Mouse (Mus musculus) hematopoietic stem cell, adult 5-6 weeks (primary cell): ENCODE results near the gene Cnksr3. TPM values are rescaled to one million over a fixed set of nuclear protein-coding genes. Genes with fewer than 3 reads are reported as not detected.
A peak's percentile ranks its signal among the peaks of the same experiment; 100 is the strongest.

Experiments used
- ATAC-seq, 2 experiments: fragments of 125-278 bp in 1 of 2; replicated peaks in 1 of 2; 2 replicates each; pipeline ENCODE4 v1.8.0; 2016 to 2017; ENCODE audit warnings: inconsistent platforms in 2 of 2, mild to moderate bottlenecking in 2 of 2, moderate number of reproducible peaks in 2 of 2, low read depth in 1 of 2, moderate TSS enrichment in 1 of 2; ENCODE audit not compliant: low FRiP score in 2 of 2, poor library complexity in 2 of 2, severe bottlenecking in 2 of 2, insufficient read depth in 1 of 2, low TSS enrichment in 1 of 2
- total RNA-seq: library from RNA; stranded (forward); fragments of 172-1452, 232-1000 nt; gene quantifications from 2 replicates; pipeline ENCODE4 v1.2.3, GENCODE M21; 2017

The Cnksr3 gene
- total RNA-seq, 1 experiment from 2014 or later = 17.8 TPM

DNA sequence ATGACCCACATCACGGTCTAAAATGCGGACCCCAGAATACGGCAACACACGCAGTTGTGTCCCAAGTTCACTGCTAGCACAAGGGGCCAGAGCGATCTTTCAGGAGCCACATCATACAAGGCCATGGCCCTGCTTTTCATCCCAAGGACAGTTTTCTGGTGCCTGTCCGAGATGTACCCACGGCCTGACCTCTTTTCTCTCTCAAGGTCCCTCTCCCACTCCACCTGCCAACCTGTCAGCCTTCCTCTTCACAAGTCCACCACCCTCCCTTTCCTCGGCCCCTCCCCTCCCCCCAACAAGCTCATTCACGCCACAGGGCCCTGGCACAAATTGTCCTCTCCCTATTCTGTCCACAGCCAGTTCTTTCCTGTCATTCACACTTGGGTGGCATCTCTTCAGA is 9.5 kb downstream of the Cnksr3 start:
- no peak for ATAC-seq

DNA sequence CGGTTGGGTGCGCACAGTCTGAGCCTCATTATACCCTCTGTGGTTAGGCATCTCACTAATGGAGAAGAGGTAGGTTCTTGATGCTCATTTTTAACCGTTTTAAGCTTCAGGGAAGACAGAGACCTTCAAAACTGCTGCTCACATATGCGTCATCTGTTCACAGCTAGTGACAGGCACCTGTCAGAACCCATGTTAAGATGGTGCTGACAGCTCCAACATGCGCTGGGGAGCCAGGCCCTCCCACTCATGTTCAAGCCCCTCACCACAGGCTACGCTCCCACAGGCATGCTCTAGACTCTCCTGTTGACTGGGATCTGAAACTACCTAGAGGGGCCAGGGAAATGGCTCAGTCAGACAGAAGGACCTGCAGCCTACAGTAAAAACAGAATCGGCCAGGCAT is 11.4 kb downstream of the Cnksr3 start:
- ATAC-seq = no peak

DNA sequence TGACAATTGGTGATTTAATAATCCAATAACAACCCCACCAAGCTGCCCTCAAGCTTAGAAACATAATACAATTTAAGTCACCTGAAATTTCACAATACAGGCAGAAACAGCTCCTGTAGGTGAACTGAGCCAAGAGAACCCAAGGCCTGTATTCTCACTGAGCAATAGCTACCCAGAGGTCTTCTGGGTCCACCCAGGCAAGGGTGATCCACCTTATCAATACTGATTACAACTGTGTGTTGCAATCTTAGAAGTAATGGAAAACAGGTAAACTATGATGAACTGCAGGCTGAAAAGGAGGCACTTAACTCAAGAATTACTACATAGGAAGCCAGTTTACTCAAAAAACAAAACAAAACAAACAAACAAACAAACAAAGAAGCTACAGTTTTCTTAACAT is 13.8 kb downstream of the Cnksr3 start:
- ATAC-seq = no peak

DNA sequence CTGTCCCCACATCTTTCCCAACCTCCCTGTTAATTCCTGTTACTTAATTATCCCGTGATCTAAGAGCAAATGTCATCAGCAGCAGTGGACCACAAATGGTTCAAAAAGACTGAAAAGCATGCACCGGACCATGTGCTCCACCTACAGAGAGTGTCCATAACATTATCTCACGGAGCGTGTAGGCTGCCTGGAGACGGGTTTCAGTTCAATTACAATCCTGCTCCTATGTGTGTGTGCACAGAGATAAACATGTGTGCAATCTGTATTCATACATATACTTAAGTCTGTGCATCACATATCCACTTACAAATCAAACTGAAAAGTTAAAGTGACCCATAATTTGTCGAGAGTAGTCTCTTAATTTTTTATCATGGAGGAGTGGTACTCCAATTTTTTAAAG is 14.3 kb downstream of the Cnksr3 start:
- no peak for ATAC-seq

DNA sequence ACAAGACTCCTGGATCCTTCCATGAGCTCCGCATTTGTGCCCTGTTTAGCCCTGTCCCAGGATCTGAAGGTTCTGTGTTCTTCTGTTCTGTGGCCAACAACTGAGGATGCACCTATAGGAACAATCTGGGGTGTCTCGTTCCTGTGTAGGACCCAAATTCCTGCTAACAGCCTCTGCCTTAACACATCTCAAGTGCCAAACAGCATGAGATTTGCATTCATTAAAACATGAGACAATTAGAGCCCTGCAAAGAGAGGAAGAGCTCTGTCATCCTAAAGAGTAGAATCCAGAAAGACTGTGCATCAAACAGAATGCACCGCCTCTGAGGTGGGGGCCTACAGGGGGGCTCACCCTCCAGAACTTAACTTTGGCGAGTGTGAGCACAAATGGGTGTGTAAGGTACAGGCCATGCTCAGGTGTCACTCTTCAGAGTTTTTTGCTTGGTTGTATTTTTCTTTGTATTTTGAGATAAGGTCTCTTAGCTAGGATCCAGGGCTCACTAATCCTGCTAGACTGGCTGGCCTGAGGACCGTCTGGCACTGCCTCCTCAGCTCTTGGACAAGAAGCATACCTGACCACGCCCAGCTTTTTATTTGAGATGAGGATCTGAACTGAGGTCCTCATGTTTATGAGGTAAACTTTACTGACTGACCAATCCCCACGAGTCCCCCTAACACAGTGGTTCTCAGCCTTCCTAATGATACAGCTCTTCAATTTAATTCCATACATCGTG is 15.2 kb downstream of the Cnksr3 start:
- no peak for ATAC-seq

DNA sequence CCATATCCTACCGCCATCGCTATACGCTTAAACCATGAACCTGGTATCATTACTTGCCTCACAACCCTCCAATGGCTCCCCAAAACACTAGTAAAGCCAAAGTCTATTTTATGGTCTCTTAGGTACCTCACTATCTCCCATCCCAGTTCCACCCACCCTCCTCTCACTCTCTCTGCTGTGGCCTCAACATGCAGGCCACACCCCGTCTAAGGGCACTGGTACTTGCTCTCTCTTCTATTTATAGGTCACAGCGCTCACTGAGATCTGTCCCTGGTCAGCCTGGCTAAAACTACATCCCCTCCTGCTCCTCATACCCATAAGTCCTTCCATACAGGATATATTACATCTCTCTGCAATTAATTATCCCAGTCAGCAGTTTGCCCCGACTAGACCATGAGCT is 16.1 kb downstream of the Cnksr3 start:
- ATAC-seq = no peak

DNA sequence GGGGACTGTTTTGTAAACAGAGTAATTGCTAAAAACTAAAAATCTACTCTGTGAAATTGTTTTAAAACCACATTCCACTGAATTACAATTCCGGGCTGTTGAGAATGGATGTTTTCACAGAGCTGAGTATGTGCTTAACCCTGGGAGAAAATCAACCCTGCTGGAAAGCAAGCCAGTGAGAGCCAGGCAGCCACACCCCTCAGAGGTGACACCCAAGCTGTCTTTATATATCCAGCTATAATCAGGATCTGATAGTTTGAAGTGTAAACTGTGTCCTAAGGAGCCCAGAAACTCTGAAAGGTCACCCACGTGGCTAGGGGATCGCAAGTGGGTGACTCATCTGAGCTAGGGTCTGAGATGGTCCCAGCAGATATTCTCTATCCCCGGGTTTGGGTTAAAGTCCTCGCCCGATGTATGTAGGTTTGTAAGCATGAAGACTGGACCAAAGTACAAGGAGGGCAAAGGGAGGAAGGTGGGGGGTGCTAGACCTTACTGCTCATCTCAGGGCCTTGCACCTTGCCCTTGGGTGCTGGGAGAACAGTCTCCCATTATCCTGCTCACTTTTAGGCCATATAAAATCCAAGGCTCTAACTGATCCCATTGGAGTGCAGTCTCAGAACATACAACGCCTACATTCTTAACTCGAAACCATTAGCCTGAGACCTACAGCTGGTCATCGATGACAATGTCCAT is 20.2 kb downstream of the Cnksr3 start:
- no peak for ATAC-seq

DNA sequence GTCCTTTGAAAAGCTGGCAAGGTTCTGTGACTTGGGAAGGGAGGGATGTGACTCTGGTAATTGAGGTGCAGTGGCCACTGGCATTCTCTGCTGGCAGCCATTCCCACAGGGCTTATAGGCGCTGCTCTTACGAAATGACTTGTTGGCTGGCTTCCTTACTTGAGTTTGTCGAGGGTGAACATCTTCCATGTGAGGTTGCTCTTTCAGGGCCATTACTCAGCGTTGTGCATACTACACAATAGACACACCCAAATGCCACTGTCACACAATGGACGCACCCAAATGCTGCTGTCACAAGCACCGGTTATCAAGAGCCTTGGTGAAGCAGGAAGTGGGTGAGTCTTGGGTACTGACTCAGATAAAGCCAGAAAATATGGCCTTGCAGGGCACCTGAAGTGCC is 22.8 kb downstream of the Cnksr3 start:
- ATAC-seq = peak; percentile 22 to 25; a peak in 3 of 4 replicates

DNA sequence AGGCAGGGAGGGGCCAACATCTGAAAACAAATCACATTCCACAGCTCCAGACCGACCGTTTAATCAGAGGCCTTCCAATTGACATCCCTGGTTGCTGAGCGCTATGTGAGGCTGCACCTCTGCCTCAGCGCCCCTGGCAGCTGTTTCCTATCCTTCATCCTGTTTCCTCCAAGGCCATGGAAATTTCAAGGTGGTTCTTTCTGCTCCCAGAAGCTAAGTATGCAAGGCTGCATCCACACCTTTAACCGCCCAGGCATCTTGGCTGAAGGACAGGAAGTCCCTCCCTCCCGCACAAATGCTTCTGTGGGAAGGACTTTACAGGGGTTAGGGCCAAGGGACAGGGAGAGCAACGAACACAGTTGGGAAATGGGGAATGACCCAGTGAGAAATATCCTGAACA is 24.2 kb downstream of the Cnksr3 start:
- 0 out of 4 replicates have a peak, but pooled peaks of 1 of the 2 experiments have one; percentile 2 for ATAC-seq

DNA sequence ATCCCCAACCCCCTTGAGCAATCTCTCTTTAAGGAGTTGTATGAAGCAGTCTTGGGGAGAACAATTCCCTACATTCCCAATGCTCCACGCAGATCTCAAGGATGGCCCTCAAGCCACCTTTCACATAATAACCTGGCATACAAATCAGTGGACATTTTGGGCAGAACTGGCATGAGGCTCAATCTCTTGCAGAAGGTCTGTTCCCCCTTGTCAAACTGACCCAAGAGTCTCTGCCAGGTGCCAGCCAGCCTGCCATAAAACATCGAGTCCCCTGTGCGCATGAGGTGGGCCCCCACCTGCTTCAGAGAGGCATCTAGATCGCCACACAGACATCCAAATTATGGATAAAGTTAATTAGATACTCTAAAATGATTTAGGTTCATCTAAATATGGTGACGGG is 25.0 kb downstream of the Cnksr3 start:
- ATAC-seq = no peak

DNA sequence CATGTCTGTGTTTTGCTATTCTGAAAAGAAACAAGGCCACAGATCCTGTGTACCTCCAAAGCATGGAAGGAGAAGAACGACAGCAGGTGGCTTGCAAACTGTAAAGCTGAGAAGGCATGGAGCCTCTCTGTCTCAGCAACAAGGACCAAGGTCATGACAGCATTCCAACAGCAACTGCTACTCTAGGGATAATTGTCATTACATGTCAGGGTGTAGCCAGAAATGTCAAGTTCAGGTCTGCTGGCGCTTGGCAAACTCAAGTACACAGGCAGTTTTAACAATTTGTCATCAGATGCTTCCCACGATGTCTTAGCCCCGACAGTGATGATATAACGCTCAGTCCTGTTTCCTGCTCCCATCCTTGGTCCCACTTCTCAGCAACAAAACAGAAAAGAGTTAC is 26.0 kb downstream of the Cnksr3 start:
- no peak for ATAC-seq

DNA sequence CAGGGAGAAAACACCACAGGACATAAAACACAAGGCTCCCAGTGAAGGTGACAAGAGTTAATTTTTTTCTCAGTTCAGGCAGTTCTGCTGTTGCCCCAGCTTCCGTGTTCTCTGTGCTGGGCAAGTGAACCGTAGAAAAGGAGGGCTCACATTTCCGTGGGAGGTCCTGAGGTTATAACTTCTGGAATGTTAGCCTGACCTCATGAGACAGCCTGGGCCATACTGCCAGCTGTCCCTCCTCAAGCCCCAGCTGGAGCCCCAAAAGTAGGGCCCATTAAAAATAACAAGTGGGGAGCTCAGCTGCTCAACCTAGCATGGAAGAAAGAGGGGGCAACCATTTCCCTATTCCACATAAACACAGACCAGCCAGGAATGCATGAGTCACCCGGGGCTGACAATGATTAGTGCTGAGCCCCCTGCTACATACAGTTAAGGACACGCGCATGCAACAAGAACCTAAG is 28.8 kb downstream of the Cnksr3 start:
- peak; percentile 47 to 72 for ATAC-seq

DNA sequence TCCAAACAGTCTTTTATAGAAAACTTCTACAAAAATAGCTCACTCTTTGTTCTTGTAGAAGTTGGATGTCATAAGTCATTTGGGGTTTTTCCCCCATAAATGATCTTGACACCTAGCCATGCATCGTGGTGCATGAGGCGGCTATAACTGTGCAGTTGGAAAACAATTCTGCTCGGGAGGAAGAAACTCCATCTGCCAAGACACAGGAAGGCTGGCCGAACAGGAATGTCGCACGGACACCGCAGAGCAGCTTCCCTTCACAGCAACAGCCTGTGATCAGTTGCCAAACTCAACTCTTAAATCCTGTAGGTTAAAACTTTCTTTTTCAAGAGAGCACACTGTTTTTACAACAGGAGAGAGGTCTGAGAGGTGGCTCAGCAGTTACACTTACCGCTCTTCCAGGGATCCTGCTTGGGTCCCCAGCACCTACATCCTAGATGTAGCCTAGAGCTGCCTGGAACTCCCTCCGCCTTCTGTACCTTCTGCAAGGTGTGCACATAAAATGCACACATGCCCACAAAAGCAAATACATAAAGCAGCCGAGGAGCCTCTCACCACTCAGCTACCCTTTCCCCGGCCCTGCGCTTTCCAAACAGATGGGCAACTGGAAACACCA is 29.4 kb downstream of the Cnksr3 start:
- peak; percentile 19 to 26; a peak in 3 of 4 replicates for ATAC-seq

DNA sequence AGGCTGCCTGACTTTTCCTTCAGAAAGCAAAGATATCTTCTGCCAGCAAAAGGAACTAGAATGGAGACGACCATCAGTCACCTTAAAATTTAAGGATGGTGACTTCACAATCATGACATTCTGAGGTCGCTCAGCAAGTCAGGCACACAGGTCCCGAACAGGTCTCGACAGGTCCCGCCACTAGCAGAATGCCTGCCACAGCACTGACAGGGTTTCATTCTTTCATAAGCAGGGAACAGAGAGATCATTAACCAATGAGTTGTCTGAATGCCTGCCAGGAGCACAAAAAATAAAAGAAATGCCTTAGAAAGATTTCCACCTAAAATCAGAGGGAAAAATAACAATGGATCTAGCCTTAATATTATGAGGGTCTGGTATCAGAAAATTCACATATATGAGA is 31.7 kb downstream of the Cnksr3 start:
- no peak for ATAC-seq

DNA sequence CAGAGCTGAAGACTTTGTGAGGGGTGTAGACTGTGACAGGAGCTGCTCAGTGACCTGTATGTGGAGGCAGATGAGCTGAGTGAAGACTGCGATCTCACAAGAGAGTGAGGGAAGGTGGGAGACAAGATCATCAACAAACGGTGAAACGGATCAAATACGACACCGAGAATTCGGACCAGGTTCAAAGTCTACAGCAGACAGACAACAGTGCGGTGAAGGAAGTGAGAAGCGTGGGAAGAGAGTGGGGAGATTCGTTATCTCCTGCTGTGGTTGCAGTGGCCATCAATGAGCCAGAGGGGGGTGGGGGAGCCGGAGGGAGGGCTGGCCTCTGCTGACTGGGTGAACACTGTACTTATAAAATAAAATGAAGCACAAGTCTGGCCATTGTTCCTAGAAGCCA is 33.5 kb downstream of the Cnksr3 start:
- ATAC-seq = no peak

DNA sequence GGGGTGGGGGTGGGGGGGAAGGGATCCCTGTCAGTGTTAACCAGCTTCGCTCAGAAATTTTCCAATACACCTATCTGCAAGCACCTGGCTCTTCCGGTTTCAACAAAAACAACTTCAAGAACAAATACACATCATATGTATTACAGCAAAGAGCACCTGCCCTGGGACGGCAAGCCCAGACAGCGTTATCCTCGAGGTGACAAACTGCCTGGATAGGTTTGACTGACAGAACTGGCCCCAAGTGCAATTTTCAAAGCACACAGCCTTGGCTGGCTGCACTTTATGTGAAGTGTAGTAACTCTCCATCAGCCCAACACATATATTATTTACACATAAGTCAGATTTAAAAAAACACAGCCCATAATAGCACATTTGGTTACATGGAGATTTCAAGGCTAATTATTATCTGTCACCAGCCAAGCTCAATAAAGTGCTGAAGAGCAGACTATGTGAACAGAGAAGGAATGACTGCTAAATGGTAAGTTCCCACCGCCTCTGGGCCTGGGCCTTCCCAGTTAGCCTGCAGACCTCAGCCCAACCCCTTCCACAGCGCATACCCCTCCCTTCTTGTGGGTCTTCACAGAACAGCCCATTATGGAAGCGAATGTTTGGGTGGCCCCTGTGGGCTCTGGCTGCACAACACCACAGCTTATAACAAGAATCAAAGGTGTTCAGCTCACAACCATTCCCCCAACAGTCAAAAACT is 35.7 kb downstream of the Cnksr3 start:
- ATAC-seq = no peak

DNA sequence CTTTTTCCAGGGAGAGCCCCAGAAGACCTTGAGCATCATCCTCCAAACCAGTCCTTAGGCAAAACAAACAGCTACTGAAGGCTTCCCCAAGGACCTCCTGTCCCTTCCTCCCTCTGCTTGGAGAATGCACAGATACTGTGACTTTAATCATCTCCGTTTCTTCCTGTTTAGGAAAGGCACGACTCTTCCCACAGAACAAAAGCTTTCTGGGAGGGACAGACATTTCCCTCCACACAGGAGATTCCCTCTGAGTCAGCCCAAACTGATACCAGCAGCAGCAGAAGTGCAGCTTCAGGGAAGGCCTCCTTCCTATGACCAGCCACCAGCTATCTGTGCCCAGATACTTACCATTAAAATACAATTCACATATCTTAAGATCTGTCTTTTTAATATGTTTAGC is 37.6 kb downstream of the Cnksr3 start:
- no peak for ATAC-seq

DNA sequence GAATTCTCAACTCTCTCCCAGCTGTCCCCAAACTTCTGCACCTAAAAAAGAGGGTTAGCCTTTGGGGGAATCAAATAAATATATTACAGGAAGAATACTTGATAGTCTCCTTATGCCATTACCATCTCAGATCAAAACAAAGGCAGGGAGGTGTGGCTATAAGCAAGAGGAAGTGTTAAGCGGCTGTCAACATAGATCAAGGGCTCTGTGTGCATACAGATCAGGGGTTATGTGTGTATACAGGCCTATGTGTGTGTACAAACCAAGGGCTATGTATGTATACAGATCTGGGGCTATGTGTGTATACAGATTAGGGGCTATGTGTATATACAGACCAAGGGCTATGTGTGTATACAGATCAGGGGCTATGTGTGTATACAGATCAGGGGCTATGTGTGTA is 38.9 kb downstream of the Cnksr3 start:
- ATAC-seq = no peak
